Mouse (Mus musculus): ENCODE data around the gene Hipk2. TPM values are rescaled to one million over a fixed set of nuclear protein-coding genes. Genes with fewer than 3 reads are reported as not detected.

Hipk2 gene
- polyA plus RNA-seq, 1 experiment from 2014 or later = 30.6 TPM

DNA sequence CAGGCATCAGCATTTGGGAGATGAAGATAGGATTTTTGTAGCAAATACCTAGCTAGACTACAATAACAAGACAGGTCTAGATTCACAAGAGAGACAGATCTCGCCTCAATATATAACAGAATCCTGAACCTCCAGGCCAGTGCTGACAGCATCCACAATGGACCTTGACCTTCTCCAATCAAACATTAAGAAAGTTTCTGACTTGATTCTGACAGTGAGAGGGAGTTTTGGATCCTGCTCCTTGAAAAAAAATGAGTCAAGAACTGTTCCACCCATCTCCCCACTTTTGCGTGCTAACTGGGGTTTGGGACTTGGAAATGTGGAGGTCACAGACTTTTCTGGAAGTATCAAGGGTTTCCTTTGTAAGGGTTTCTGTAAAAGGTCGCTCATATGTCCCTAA is 150.4 kb downstream of the Hipk2 start:
- Histone ChIP-seq H3K4me1 (ENCODE audit: control insufficient read depth, insufficient read depth, low read length) (0 out of 2 replicates have a peak, but pooled peaks cover under 1% of the 10 kb centered on the region), H3K4me3 (ENCODE audit: low read depth, low read length) (no peak overlapping the region), H3K9me3 (ENCODE audit: control insufficient read depth, low read length) (no peaks in the 10 kb centered on the region), H3K27me3 (ENCODE audit: control insufficient read depth, insufficient read depth, low read length) (no peaks in the 10 kb centered on the region), H3K27ac (ENCODE audit: low read depth, low read length) (no peak overlapping the region), H3K4me2 (ENCODE audit: low read depth) (no peak overlapping the region), H3K9ac (ENCODE audit: low read length) (no peak overlapping the region), H3K36me3 (ENCODE audit: control insufficient read depth, insufficient read depth, low read length) (peaks cover 4% of the 10 kb centered on the region; the same call in 1 of the 2 replicates)
- 92% methylated on average over 3 of the region's 3 CpGs for WGBS
- DNase-seq (ENCODE audit: low spot score) (no peak), ATAC-seq (ENCODE audit: insufficient read depth, low FRiP score, low TSS enrichment) (no peak)

DNA sequence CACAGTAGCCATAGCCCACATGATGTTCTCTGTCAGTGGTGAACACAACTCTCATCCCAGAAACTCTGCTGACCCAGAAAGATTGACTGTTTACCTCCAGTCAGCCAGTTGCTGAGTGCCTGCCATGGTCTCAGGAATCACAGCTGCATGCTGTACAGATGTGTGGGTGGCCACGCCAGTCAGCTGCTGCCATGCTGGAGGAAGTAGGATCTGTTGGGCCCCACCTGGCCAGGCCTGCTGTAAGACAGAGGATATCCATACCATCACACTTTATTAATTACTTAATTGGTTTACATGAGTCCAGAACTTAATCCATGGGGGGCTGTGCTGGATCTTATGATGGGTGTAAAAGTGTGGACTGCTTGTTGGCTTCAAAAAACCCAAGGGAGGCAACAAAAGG is 154.6 kb downstream of the Hipk2 start:
- no peaks in the 10 kb centered on the region for H3K4me1 ChIP-seq (ENCODE audit: control insufficient read depth, insufficient read depth, low read length)
- H3K9me3 ChIP-seq (ENCODE audit: control insufficient read depth, low read length) = no peaks in the 10 kb centered on the region
- no peak overlapping the region for H3K27ac ChIP-seq (ENCODE audit: low read depth, low read length)
- H3K36me3 ChIP-seq (ENCODE audit: control insufficient read depth, insufficient read depth, low read length) = peaks cover 15% of the 10 kb centered on the region
- no peak for ATAC-seq (ENCODE audit: insufficient read depth, low FRiP score, low TSS enrichment)
- H3K4me3 ChIP-seq (ENCODE audit: low read depth, low read length) = no peak overlapping the region
- no peaks in the 10 kb centered on the region for H3K27me3 ChIP-seq (ENCODE audit: control insufficient read depth, insufficient read depth, low read length)
- no peak overlapping the region for H3K9ac ChIP-seq (ENCODE audit: low read length)
- no peak overlapping the region for H3K4me2 ChIP-seq (ENCODE audit: low read depth)
- WGBS = 83% methylated on average over 1 of the region's 1 CpGs
- no peak for DNase-seq (ENCODE audit: low spot score)

DNA sequence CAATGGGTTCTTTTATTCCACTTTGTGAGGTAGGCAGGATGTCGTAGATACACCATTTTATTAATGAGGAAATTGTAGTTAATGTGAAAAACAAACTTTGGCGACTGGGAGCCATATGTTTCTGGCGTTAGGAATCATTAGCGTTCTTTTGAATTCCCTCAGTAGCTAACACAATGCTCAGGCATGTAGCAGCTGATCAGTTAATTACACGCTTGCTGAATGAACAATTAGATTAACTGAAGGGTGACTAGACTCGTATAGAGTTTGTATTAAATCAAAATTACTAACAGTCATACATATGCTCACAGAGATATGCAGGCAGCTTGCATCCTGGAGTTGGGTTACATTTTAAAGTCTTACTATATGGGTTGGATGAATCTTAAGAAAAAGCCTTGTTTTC is 156.7 kb downstream of the Hipk2 start:
- H3K27me3 ChIP-seq (ENCODE audit: control insufficient read depth, insufficient read depth, low read length) = no peaks in the 10 kb centered on the region
- peaks cover 28% of the 10 kb centered on the region for H3K36me3 ChIP-seq (ENCODE audit: control insufficient read depth, insufficient read depth, low read length)
- ATAC-seq (ENCODE audit: insufficient read depth, low FRiP score, low TSS enrichment) (no peak), DNase-seq (ENCODE audit: low spot score) (no peak)
- no peak overlapping the region for H3K9ac ChIP-seq (ENCODE audit: low read length)
- WGBS = 60% methylated on average over 6 of the region's 6 CpGs
- no peak overlapping the region for H3K4me3 ChIP-seq (ENCODE audit: low read depth, low read length)
- no peaks in the 10 kb centered on the region for H3K4me1 ChIP-seq (ENCODE audit: control insufficient read depth, insufficient read depth, low read length)
- H3K9me3 ChIP-seq (ENCODE audit: control insufficient read depth, low read length) = no peaks in the 10 kb centered on the region
- no peak overlapping the region for H3K4me2 ChIP-seq (ENCODE audit: low read depth)
- no peak overlapping the region for H3K27ac ChIP-seq (ENCODE audit: low read depth, low read length)

DNA sequence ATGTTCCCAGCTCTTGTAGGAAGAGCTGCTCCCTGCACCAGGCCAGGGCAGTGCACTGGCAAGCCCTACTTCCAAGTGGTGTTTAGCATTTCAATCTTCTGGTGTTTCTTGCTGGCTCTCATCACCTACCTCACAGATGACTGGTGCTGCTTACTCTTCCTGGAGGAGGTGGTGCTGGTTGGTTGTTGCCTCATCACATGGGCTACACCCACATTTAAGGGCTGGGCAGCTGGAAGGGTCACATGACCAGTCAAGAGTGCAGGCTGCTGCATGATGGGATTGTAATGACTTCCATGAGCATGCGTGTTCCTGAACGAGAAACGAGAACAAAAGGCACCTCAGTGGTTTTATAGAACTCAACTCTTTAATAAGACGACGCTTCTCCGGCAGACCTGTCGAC is 157.3 kb downstream of the Hipk2 start:
- H3K27me3 ChIP-seq (ENCODE audit: control insufficient read depth, insufficient read depth, low read length) = no peaks in the 10 kb centered on the region
- ATAC-seq (ENCODE audit: insufficient read depth, low FRiP score, low TSS enrichment) = no peak
- no peak overlapping the region for H3K27ac ChIP-seq (ENCODE audit: low read depth, low read length)
- H3K9me3 ChIP-seq (ENCODE audit: control insufficient read depth, low read length) = no peaks in the 10 kb centered on the region
- WGBS = 93% methylated on average over 7 of the region's 7 CpGs
- H3K4me1 ChIP-seq (ENCODE audit: control insufficient read depth, insufficient read depth, low read length) = no peaks in the 10 kb centered on the region
- DNase-seq (ENCODE audit: low spot score) = no peak
- no peak overlapping the region for H3K9ac ChIP-seq (ENCODE audit: low read length)
- no peak overlapping the region for H3K4me3 ChIP-seq (ENCODE audit: low read depth, low read length)
- H3K4me2 ChIP-seq (ENCODE audit: low read depth) = no peak overlapping the region
- peaks cover 29% of the 10 kb centered on the region for H3K36me3 ChIP-seq (ENCODE audit: control insufficient read depth, insufficient read depth, low read length)

DNA sequence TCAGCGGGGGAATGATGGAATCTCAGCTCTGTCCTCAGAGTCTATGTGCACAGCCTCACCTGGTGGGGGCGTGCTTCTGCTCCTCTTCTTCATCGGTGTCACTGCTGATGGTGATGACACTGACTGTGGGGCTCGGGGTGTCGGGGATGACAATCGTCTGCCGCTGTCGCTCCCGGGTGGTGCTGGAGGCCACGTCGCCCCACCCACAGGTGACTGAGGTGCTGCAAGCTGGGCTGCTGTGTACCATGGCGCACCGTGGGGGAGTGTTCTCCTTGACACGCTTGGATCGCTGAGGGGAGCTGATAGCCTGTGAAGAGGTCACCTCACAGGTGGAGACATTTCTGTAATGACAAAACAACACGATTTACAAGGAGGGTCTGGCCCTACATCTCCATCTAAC is 160.1 kb downstream of the Hipk2 start:
- H3K27me3 ChIP-seq (ENCODE audit: control insufficient read depth, insufficient read depth, low read length) = no peaks in the 10 kb centered on the region
- H3K9ac ChIP-seq (ENCODE audit: low read length) = no peak overlapping the region
- peaks cover 36% of the 10 kb centered on the region for H3K36me3 ChIP-seq (ENCODE audit: control insufficient read depth, insufficient read depth, low read length)
- H3K9me3 ChIP-seq (ENCODE audit: control insufficient read depth, low read length) = no peaks in the 10 kb centered on the region
- H3K27ac ChIP-seq (ENCODE audit: low read depth, low read length) = no peak overlapping the region
- WGBS = 92% methylated on average over 16 of the region's 16 CpGs
- DNase-seq (ENCODE audit: low spot score) (no peak), ATAC-seq (ENCODE audit: insufficient read depth, low FRiP score, low TSS enrichment) (no peak)
- H3K4me3 ChIP-seq (ENCODE audit: low read depth, low read length) = no peak overlapping the region
- H3K4me2 ChIP-seq (ENCODE audit: low read depth) = no peak overlapping the region
- no peaks in the 10 kb centered on the region for H3K4me1 ChIP-seq (ENCODE audit: control insufficient read depth, insufficient read depth, low read length)

DNA sequence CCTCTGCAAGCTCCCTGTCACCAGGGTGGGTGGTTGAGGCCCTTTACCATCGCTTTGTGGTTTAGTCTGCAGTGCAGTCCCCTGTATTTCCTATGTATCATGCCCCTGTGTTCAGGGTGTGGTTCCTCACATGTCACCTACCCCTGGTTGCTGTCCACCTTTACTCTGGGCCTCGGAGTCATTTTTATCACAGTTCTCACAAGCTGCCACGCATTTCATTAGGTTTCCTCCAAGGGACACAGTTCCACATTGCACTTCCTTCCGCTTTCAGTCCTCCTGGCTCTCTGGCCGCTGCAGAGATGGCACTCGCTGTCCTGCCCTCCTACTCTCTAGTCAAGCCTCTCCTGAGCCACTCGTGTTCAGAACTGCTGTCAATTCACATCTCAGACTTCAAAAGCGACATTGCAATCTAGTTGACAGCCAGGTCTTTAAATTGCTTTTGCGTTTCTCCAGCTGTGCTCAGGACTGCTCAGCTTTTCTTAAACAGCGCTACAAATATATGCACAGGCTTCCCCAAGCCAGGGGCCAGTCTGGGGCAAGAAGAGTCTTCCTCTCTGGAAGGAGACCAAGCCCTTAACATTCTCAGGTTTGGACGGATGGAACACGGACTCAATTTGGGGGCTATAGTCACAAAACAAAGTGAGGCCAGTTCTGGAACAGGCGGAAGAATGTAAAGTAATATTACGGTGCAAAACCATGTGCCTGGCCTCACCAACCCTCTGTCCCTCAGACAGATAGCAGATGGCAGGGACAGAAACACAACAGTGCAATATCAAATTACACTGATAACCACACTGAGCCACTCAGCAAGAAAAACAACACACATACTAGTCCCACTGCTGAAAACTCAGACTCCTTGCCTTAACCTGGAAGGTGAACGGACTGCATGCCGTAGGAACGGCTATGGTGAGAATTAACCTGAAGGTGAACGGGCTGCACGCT is 161.7 kb downstream of the Hipk2 start:
- H3K4me2 ChIP-seq (ENCODE audit: low read depth) = no peak overlapping the region
- H3K27me3 ChIP-seq (ENCODE audit: control insufficient read depth, insufficient read depth, low read length) = no peaks in the 10 kb centered on the region
- WGBS = 90% methylated on average over 19 of the region's 19 CpGs
- DNase-seq (ENCODE audit: low spot score) (no peak), ATAC-seq (ENCODE audit: insufficient read depth, low FRiP score, low TSS enrichment) (no peak)
- H3K4me1 ChIP-seq (ENCODE audit: control insufficient read depth, insufficient read depth, low read length) = no peaks in the 10 kb centered on the region
- H3K4me3 ChIP-seq (ENCODE audit: low read depth, low read length) = no peak overlapping the region
- H3K36me3 ChIP-seq (ENCODE audit: control insufficient read depth, insufficient read depth, low read length) = peaks cover 35% of the 10 kb centered on the region
- H3K9me3 ChIP-seq (ENCODE audit: control insufficient read depth, low read length) = no peaks in the 10 kb centered on the region
- H3K9ac ChIP-seq (ENCODE audit: low read length) = no peak overlapping the region
- H3K27ac ChIP-seq (ENCODE audit: low read depth, low read length) = no peak overlapping the region

DNA sequence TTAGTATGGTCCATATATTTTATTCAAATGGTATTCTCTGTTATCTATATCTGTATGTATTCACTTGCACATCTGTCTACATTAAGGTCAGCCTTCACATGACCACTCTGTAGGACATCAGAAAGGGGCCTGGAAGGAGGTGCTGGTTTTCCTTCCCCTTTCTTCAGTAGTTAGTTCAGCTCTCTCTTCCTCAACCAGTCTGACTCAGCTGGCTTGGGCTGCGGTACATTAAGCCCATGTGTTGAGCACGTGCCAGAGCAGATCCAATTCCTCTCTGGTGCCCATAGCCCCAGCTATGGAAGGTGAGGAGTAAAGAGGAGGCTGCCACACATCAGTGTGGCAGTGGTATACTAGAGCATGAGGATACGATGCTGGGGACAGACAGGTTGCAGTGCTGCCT is 165.5 kb downstream of the Hipk2 start:
- no peak overlapping the region for H3K27ac ChIP-seq (ENCODE audit: low read depth, low read length)
- no peak overlapping the region for H3K4me2 ChIP-seq (ENCODE audit: low read depth)
- WGBS = 91% methylated on average over 3 of the region's 3 CpGs
- H3K27me3 ChIP-seq (ENCODE audit: control insufficient read depth, insufficient read depth, low read length) = no peaks in the 10 kb centered on the region
- ATAC-seq (ENCODE audit: insufficient read depth, low FRiP score, low TSS enrichment) (no peak), DNase-seq (ENCODE audit: low spot score) (no peak)
- H3K36me3 ChIP-seq (ENCODE audit: control insufficient read depth, insufficient read depth, low read length) = peaks cover 23% of the 10 kb centered on the region
- no peaks in the 10 kb centered on the region for H3K9me3 ChIP-seq (ENCODE audit: control insufficient read depth, low read length)
- H3K9ac ChIP-seq (ENCODE audit: low read length) = no peak overlapping the region
- no peaks in the 10 kb centered on the region for H3K4me1 ChIP-seq (ENCODE audit: control insufficient read depth, insufficient read depth, low read length)
- H3K4me3 ChIP-seq (ENCODE audit: low read depth, low read length) = no peak overlapping the region

DNA sequence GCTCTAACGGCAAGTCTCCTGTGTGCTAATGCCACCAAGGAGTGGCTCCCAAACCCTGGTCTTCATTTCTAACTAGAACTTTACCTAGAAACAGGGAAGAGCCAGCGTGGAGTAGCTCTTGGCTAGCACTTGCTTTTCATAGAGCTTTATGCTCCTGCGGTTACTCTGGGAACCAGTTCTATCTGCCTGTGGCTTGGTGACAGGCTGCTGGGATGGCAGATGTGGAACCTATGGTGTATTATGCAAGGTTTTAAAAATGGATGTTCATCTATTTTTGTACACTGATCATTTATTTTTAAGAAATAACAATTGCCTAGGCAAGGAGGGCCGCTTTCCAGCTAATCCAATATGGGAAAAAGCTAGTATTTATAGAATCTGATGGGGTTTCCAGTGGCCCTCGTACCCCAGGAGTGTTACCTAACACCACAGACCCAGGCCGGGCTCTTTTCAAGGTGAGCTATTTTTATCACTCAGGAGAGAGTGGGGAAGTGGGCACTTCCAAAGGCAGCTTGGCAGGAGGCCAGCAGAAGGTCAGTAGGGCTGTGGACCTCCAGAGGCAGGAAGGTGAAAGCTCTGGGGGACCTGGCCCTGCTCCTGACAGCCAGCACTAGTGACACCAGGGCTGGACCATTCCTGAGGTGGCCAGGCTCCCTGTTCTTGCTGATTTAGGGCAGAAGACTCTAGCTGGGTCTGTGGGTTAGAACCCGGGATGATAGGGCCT is 171.5 kb downstream of the Hipk2 start:
- 91% methylated on average over 7 of the region's 7 CpGs for WGBS
- Histone ChIP-seq H3K4me2 (ENCODE audit: low read depth) (no peak overlapping the region), H3K4me3 (ENCODE audit: low read depth, low read length) (no peak overlapping the region), H3K9me3 (ENCODE audit: control insufficient read depth, low read length) (no peaks in the 10 kb centered on the region), H3K27me3 (ENCODE audit: control insufficient read depth, insufficient read depth, low read length) (no peaks in the 10 kb centered on the region), H3K36me3 (ENCODE audit: control insufficient read depth, insufficient read depth, low read length) (peaks cover 11% of the 10 kb centered on the region), H3K27ac (ENCODE audit: low read depth, low read length) (no peak overlapping the region), H3K9ac (ENCODE audit: low read length) (no peak overlapping the region), H3K4me1 (ENCODE audit: control insufficient read depth, insufficient read depth, low read length) (no peaks in the 10 kb centered on the region)
- DNase-seq (ENCODE audit: low spot score) (no peak), ATAC-seq (ENCODE audit: insufficient read depth, low FRiP score, low TSS enrichment) (no peak)

Data from neural tube, embryonic 11.5 days (tissue).